Mouse (Mus musculus) erythroblast, adult 5-6 weeks (primary cell): ENCODE results near the gene Plxdc1. TPM values are rescaled to one million over a fixed set of nuclear protein-coding genes. Genes with fewer than 3 reads are reported as not detected.

Experiments used
- ATAC-seq: replicated peaks from 2 replicates; pipeline ENCODE4 v1.8.0; 2016; ENCODE audit warnings: moderate number of reproducible peaks, mild to moderate bottlenecking, moderate TSS enrichment, inconsistent platforms; ENCODE audit not compliant: poor library complexity, low FRiP score, severe bottlenecking
- total RNA-seq, 2 experiments: library from RNA; stranded (forward) in 1 of 2; stranded (reverse) in 1 of 2; fragments of 150-400 nt in 1 of 2; fragments of 200-764, 138-1000 nt in 1 of 2; gene quantifications; 2 replicates each; pipeline versions ENCODE4 v1.2.3 to v1.2.4; 2015 to 2017; ENCODE audit warnings: low replicate concordance in 2 of 2

Gene Plxdc1
- total RNA-seq, 2 experiments from 2014 or later, result 1.0 TPM; not detected in 1

- ATAC-seq, result no peak
These were observed 100.8 kb downstream of the Plxdc1 start for GRCm38 (mm10) chr11:97885296-97885915.

DNA sequence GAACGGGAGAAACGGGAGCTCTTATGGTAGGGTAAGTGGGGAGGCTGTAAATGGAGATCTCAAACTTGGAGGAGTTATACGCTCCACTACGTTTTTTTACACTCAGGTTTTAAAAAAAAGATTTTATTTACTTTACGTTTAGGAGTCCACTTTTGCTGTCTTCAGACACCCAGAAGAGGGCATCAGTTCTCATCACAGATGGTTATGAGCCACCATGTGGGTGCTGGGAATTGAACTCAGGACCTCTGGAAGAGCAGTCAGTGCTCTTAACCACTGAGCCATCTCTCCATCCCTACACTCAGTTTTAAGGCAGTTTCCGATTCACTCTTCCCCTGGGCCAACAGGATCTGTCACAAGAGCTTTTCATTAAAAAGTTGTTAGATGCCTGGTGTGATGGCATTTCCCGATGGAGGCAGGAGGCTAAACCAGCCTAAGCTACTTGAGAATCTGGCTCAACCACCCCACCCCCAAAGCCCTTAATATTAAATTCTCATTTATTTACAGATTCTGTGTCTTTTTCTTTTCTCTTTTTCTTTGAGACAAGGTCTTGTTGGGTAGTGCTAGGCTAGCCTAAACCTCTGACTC, 101.6 kb downstream of the Plxdc1 start:
- no peak for ATAC-seq

GRCm38 (mm10) chr11:97883918-97884600, 102.2 kb downstream of the Plxdc1 start, which contains the start of gene Fbxo47:
Gene Fbxo47, minus strand, starts transcription at chr11:97884154.
- ATAC-seq, result peak; percentile 98

GRCm38 (mm10) chr11:97883542-97883917, 102.7 kb downstream of the Plxdc1 start:
- ATAC-seq, result peak; percentile 86

GRCm38 (mm10) chr11:97880362-97880761, 105.9 kb downstream of the Plxdc1 start:
- ATAC-seq, result no peak

DNA sequence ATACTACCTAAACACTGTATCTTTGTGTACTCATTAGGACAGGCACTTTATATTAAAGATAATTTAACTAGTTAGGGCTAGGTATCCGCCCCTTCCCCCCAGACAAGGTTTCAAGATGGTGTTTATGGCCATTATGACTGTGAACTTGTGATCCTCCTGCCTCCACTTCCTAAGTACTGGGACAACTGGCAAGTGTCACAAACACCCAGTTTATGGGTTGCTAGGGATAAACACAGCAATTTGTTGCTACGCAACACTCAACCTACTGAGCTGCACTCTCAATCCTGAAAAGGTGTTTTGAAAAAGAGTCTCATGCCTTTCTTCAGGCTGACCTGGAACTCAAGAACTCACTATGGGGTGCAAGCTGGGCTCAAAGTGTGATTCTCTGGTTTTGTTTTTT, 108.9 kb downstream of the Plxdc1 start:
- ATAC-seq, result no peak

DNA sequence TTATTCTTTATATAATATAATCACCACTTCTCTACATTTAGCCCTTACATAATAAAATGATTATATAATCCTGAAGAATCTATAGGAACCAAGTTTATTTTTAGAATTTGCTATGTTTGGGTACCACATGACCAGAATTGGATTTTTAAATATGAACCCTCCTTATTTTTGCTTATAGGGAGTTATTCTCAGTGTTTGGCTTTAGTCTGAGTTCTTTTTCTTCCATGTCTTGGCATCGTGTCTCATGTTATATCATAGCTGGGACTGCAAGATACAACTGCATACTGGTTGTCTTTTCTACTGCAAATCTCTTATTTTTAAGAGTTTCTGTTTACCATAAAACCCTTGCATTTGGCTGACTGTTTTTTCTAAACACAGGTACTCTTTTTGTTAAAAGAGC, 111.8 kb downstream of the Plxdc1 start:
- no peak for ATAC-seq

Other genes starting within 250 kb of the Plxdc1 start
- gene Pip4k2b, start 241.7 kb downstream of the Plxdc1 start, total RNA-seq (2015; ENCODE audit: low replicate concordance), result 3.3 and 4.0 TPM in 2 replicates
- gene Pip4k2b, start 241.7 kb downstream of the Plxdc1 start, total RNA-seq (2017; ENCODE audit: low replicate concordance), result 3.6 and 4.5 TPM in 2 replicates
- 7.1 and 15.4 TPM in 2 replicates for gene Cwc25, start 219.9 kb downstream of the Plxdc1 start, total RNA-seq (2015; ENCODE audit: low replicate concordance)
- 8.9 and 12.3 TPM in 2 replicates for gene Cwc25, start 219.9 kb downstream of the Plxdc1 start, total RNA-seq (2017; ENCODE audit: low replicate concordance)
- not detected in 2 replicates for gene 1700001P01Rik, start 210.5 kb downstream of the Plxdc1 start, total RNA-seq (2015; ENCODE audit: low replicate concordance)
- gene 1700001P01Rik, start 210.5 kb downstream of the Plxdc1 start, total RNA-seq (2017; ENCODE audit: low replicate concordance), result not detected in 2 replicates
- gene Rpl23, start 204.0 kb downstream of the Plxdc1 start, total RNA-seq (2015; ENCODE audit: low replicate concordance), result 241 and 306 TPM in 2 replicates
- 280 and 382 TPM in 2 replicates for gene Rpl23, start 204.0 kb downstream of the Plxdc1 start, total RNA-seq (2017; ENCODE audit: low replicate concordance)
- gene Lasp1, start 187.4 kb downstream of the Plxdc1 start, total RNA-seq (2015; ENCODE audit: low replicate concordance), result 31.8 and 54.8 TPM in 2 replicates
- 28.4 and 129 TPM in 2 replicates for gene Lasp1, start 187.4 kb downstream of the Plxdc1 start, total RNA-seq (2017; ENCODE audit: low replicate concordance)
- 2.1 TPM in 1 of 2 replicates, not detected in the other for gene B230217C12Rik, start 145.7 kb downstream of the Plxdc1 start, total RNA-seq (2015; ENCODE audit: low replicate concordance)
- gene B230217C12Rik, start 145.7 kb downstream of the Plxdc1 start, total RNA-seq (2017; ENCODE audit: low replicate concordance), result not detected in 2 replicates
- not detected in 2 replicates for gene Fbxo47, start 102.3 kb downstream of the Plxdc1 start, total RNA-seq (2015; ENCODE audit: low replicate concordance)
- gene Fbxo47, start 102.3 kb downstream of the Plxdc1 start, total RNA-seq (2017; ENCODE audit: low replicate concordance), result 0.84 and 0.85 TPM in 2 replicates
- gene Arl5c, start 9.7 kb upstream of the Plxdc1 start, total RNA-seq (2015; ENCODE audit: low replicate concordance), result 0.96 and 5.9 TPM in 2 replicates
- gene Arl5c, start 9.7 kb upstream of the Plxdc1 start, total RNA-seq (2017; ENCODE audit: low replicate concordance), result 1.5 and 2.6 TPM in 2 replicates
- not detected in 2 replicates for gene Cacnb1, start 36.6 kb upstream of the Plxdc1 start, total RNA-seq (2015; ENCODE audit: low replicate concordance)
- 0.34 TPM in 1 of 2 replicates, not detected in the other for gene Cacnb1, start 36.6 kb upstream of the Plxdc1 start, total RNA-seq (2017; ENCODE audit: low replicate concordance)
- gene Rpl19, start 40.3 kb upstream of the Plxdc1 start, total RNA-seq (2015; ENCODE audit: low replicate concordance), result 701 and 899 TPM in 2 replicates
- 332 and 357 TPM in 2 replicates for gene Rpl19, start 40.3 kb upstream of the Plxdc1 start, total RNA-seq (2017; ENCODE audit: low replicate concordance)
- not detected in 2 replicates for gene Stac2, start 67.0 kb upstream of the Plxdc1 start, total RNA-seq (2015; ENCODE audit: low replicate concordance)
- gene Stac2, start 67.0 kb upstream of the Plxdc1 start, total RNA-seq (2017; ENCODE audit: low replicate concordance), result not detected in 2 replicates
- 9.6 and 10.2 TPM in 2 replicates for gene Fbxl20, start 164.0 kb upstream of the Plxdc1 start, total RNA-seq (2015; ENCODE audit: low replicate concordance)
- gene Fbxl20, start 164.0 kb upstream of the Plxdc1 start, total RNA-seq (2017; ENCODE audit: low replicate concordance), result 14.0 and 22.7 TPM in 2 replicates
- gene Med1, start 206.8 kb upstream of the Plxdc1 start, total RNA-seq (2015; ENCODE audit: low replicate concordance), result 30.6 and 34.9 TPM in 2 replicates
- gene Med1, start 206.8 kb upstream of the Plxdc1 start, total RNA-seq (2017; ENCODE audit: low replicate concordance), result 19.5 and 24.0 TPM in 2 replicates
- 181 and 207 TPM in 2 replicates for gene Cdk12, start 216.6 kb upstream of the Plxdc1 start, total RNA-seq (2015; ENCODE audit: low replicate concordance)
- 263 and 302 TPM in 2 replicates for gene Cdk12, start 216.6 kb upstream of the Plxdc1 start, total RNA-seq (2017; ENCODE audit: low replicate concordance)